Mouse (Mus musculus): ENCODE results near the gene Cfap36.

Gene Cfap36

GRCm38 (mm10) chr11:29246883-29247650 lies at the start of gene Cfap36:
Gene Cfap36 (minus strand): TSS chr11:29247409.
- DNase-seq (ENCODE audit: low read depth in 1 of 2, low spot score in 2 of 2) = peak; percentile 75 to 78

DNA sequence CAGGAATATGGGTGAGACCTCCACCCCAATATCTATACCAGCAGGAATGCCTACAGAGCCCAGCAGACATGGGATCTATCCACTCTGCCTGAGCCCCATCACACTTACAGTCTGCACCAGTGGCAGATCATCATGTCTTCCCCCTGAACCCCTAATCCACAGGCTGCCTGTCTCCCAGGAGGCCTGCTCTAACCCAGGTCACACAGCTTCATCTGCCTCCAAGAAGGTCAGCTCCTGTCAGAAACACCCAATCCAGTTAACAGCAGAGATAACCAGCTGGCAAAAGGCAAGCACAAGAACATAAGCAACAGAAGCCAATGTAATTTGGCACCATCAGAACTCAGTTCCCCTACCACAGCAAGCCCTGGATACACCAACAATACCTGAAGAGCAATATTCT lies 40.1 kb upstream of the Cfap36 start:
- no peak for DNase-seq (ENCODE audit: low read depth in 1 of 2, low spot score in 2 of 2)

DNA sequence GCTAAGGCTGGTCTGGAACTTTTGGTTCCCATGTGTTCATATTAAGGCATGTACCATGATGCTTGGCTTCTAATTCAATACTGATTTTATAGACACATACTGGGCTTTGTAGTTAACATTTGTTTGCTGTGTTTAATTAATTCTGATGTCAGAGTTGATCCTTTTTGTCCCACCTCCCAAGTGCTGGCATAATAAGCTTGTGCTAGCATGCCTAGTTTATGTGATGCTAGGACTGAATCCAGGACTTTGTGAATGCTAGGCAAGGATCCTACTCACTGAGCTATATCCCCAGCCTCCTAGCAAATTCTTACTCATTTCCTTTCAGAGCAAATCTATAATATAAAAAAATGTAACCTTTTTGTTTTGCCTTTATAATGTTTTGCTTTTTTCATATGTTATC lies 38.8 kb upstream of the Cfap36 start:
- no peak for DNase-seq (ENCODE audit: low read depth in 1 of 2, low spot score in 2 of 2)

DNA sequence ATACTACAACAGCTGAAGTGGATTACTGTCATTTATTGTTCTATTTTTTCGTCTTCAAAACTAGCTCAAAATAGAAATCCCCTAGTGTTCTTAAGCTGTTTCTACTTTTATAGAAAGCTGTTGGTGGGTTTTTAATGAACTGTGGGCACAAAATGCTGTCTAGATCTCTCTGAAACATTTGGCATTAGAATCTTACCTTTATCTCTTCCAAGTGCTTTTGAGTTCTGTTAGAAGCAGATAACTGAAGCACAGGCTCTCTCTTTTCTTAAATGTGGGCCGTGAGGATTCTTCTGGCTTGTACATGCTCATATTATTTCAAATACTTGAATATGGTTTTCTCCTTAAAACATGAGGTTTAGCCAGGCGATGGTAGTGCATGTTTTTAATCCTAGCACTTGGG lies 27.5 kb upstream of the Cfap36 start:
- DNase-seq (ENCODE audit: low read depth in 1 of 2, low spot score in 2 of 2) = no peak

DNA sequence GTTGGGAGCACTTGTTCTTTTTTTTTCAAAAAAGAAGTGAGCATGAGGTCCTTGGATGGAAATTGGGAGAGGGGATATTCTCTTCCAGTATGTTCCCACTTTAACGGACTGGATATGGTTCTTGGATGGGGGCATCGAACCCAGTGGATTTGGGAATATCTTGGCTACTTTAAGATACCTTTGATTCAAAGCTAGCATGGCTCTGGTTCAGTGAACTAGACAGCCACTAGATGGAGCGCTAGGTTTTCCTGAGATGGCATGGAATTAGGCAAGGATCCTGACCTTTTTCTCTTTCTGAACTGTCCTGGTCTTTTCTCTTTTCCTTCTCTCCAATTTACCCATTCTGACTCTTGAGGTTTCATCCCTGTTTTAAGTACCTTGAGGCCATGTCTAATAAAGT lies 20.6 kb upstream of the Cfap36 start:
- no peak for DNase-seq (ENCODE audit: low read depth in 1 of 2, low spot score in 2 of 2)

DNA sequence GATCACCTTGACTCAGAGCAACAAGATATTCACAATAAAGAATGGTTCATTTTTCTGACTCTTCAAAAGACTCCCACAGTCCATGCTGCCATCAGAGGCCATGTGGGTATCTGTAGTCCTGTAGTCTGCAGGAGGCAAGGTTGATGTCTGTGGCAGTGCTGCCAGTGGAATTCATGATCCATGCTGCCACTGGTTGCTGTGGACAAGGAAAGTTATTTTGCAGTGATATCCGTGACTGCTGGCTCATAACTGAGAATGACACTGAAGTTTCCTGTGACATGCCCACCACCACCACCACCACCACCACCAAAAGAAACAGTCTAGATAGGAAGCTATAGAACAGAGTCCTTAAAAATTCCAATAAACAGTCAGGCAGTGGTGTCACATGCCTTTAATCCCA lies 7.4 kb upstream of the Cfap36 start:
- no peak for DNase-seq (ENCODE audit: low read depth in 1 of 2, low spot score in 2 of 2)

DNA sequence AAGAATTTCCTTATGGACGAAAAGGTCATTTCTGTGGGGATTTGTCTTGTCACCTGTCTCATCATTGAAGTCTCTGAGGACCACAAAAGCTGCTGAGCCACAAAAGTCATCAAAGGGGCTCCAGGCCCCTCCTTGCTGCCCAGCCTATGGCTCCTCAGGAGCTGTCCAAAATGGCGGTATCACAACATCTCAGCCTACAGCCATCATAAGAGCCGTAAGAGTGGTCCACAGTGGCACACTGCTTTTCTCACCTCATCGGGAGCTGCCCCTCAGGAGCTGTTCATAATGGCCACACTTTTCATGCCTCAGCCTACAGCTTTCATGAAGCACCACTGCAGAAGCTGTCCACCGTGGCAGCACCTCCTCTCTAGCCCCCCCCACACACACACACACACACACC lies 1.2 kb upstream of the Cfap36 start:
- DNase-seq (ENCODE audit: low read depth in 1 of 2, low spot score in 2 of 2) = no peak

- DNase-seq (ENCODE audit: low read depth in 1 of 2, low spot score in 2 of 2) = no peak
Measured at GRCm38 (mm10) chr11:29247725-29248124, 516 bp upstream of the Cfap36 start.

GRCm38 (mm10) chr11:29245988-29246387 lies 1.2 kb downstream of the Cfap36 start:
- no peak for DNase-seq (ENCODE audit: low read depth in 1 of 2, low spot score in 2 of 2)

- no peak for DNase-seq (ENCODE audit: low read depth in 1 of 2, low spot score in 2 of 2)
Measured at GRCm38 (mm10) chr11:29241961-29242360, 5.2 kb downstream of the Cfap36 start.

GRCm38 (mm10) chr11:29239353-29239752 lies 7.9 kb downstream of the Cfap36 start:
- no peak for DNase-seq (ENCODE audit: low read depth in 1 of 2, low spot score in 2 of 2)

DNA sequence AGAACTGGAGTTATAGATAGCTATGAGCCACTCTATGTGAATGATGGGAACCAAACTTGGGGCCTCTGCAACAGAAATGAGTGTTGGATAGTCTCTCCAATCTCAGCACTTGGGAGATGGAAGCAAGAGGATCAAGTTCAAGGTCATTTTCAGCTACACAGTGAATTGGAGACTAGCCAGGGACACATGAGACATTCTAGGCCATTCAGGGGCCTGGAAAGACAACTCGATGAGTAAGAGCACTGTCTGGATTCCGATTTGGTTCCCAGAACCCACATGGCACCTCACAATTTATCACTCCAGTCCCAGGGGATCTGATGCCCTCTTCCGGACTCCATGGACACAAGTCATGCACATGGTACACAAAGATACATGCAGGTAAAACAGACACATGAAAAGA lies 8.7 kb downstream of the Cfap36 start:
- no peak for DNase-seq (ENCODE audit: low read depth in 1 of 2, low spot score in 2 of 2)

- no peak for DNase-seq (ENCODE audit: low read depth in 1 of 2, low spot score in 2 of 2)
Measured at GRCm38 (mm10) chr11:29238047-29238446, 9.2 kb downstream of the Cfap36 start.

- DNase-seq (ENCODE audit: low read depth in 1 of 2, low spot score in 2 of 2) = no peak
Measured at GRCm38 (mm10) chr11:29237364-29237763, 9.8 kb downstream of the Cfap36 start.

GRCm38 (mm10) chr11:29233569-29233968 lies 13.6 kb downstream of the Cfap36 start:
- DNase-seq (ENCODE audit: low read depth in 1 of 2, low spot score in 2 of 2) = no peak

DNA sequence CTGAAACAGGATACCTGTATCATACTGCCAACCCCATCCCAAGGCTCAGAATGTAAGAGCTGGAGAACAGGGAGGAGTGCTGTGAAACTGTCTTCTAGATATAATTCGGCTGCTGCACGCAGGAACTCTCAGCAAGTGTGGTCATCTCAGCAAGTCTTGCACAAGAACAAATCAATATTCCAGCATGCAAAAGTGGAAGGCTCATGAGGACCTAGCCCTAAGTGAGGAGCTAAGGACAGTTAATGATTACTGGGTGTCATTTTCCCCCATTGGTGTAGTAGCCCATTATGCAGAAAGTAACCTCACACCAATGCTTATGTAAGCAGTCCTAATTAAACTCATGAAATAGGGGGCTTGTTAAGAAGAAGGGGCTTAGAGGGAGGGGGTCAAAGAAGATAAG lies 18.3 kb downstream of the Cfap36 start:
- DNase-seq (ENCODE audit: low read depth in 1 of 2, low spot score in 2 of 2) = no peak

- no peak for DNase-seq (ENCODE audit: low read depth in 1 of 2, low spot score in 2 of 2)
Measured at GRCm38 (mm10) chr11:29224754-29225153, 22.5 kb downstream of the Cfap36 start.

DNA sequence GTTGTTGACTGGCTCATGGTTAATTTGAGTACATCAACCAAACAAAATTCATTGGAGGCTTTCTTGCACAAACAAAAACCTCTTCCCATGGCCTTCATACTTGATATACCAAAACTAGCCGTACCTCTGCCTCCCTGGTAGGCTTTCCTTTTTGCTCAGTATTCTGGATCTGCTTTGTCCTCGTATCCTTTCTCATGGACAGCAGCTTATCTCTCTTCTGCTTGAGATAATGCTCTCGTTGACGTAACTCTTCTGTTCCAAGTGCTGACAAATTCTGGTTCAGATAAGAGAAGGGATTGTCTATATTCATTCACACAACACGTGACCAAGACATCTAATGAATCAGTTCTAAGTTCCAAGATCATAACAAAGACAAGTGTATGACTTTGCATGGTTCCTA lies 24.9 kb downstream of the Cfap36 start:
- DNase-seq (ENCODE audit: low read depth in 1 of 2, low spot score in 2 of 2) = no peak

DNA sequence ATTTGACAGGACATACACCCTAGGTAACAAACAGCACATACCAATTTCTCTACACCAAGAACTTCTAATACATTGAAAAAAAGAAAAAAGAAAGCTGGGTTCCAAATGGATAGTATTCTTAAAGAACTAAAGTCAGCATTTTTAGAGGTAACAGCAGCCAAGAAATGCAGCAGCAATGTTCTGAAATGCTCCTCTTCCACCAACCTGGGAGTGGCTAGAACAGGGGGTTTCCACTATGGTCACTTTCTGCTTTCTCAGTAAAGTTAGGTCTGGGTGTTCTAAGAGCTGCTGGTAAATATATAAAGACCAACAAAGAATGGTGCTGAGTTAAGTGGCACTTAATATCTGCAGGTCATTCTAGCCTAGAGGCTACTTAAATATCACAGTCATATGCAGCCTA lies 28.2 kb downstream of the Cfap36 start:
- DNase-seq (ENCODE audit: low read depth in 1 of 2, low spot score in 2 of 2) = no peak

DNA sequence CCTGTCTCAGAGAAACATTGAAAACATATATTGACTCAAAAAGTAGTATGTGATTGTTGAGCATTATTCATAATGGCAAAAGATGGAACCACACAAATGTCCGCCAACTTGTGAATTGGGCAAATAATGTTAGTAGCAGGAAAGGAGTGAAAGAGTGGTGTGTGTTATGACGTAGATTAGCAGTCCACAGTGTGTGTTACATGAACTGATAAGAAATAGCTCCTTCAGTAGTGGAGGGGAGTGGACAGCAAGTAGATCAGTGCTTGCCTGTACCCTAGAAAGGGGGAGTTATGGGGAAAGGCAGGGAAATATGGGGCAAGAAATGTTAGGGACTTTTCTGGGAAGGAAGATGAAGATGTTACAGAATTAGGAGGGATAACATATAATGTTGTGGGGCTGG lies 31.0 kb downstream of the Cfap36 start:
- no peak for DNase-seq (ENCODE audit: low read depth in 1 of 2, low spot score in 2 of 2)

DNA sequence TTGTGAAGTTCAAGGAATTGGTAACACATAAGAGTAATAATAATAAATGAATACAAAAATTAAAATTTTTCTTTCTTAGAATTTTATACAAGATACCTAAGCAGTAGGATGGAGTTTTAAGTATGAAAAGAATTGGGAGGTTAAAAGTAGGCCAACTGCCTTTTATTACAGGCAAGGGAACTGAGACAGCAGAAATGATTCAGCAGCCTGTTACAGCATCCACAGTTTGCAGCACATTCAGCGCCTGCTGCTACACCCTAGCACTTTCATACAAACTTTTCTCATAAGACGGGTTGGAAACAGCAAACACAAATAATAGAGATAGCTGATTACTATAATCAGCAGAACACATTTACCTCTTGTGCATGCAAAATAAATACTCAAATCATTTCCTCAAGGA lies 37.4 kb downstream of the Cfap36 start:
- no peak for DNase-seq (ENCODE audit: low read depth in 1 of 2, low spot score in 2 of 2)

DNA sequence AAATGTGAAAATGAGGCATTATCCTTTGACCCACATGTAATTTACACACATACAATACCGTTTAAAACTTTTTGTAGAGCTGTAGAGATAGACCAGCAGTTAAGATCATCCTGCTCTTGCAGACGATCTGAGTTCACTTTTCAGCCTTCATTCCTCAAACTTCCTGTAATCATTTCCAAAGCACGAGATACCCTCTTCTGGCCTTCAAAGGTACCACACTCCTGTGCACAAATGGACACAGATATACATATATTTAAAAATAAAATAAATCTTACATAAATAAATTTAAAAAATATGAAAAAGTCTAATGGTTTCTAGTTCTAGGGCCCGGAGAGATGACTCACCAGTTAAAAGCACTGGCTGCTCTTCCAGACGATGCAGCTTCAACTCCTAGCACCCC lies 43.6 kb downstream of the Cfap36 start:
- DNase-seq (ENCODE audit: low read depth in 1 of 2, low spot score in 2 of 2) = no peak

DNA sequence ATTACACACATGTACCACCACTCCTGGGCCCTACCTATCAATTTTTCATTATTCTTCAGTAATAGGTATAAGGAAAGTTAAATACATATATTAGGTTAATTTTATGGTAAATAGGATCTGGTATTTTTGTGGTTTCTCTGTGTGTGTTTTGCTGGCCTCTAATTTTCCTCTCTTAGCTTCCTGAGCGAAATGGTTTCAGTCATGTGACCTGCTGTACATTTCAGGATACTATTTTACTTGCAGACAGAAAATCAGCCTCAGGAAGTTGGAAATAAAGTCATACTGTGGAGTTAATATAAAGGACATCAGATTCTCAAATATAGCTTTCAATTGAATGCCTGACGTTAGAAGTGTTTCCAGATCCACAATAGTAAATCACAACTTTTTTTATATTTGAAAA lies 58.2 kb downstream of the Cfap36 start:
- no peak for DNase-seq (ENCODE audit: low read depth in 1 of 2, low spot score in 2 of 2)
